Mouse (Mus musculus) liver, embryonic 14.5 days (tissue): Measurements from ENCODE around the gene Pdzd8.

Experiments used
- CTCF ChIP-seq: IDR thresholded peaks from 2 replicates; pipeline ENCODE4 v1.5.1; 2016; ENCODE audit warnings: antibody characterized with exemption, low read depth, control low read depth
- EP300 ChIP-seq: IDR thresholded peaks from 2 replicates; pipeline ENCODE4 v1.6.1; 2016; ENCODE audit warnings: antibody characterized with exemption, low read depth

DNA sequence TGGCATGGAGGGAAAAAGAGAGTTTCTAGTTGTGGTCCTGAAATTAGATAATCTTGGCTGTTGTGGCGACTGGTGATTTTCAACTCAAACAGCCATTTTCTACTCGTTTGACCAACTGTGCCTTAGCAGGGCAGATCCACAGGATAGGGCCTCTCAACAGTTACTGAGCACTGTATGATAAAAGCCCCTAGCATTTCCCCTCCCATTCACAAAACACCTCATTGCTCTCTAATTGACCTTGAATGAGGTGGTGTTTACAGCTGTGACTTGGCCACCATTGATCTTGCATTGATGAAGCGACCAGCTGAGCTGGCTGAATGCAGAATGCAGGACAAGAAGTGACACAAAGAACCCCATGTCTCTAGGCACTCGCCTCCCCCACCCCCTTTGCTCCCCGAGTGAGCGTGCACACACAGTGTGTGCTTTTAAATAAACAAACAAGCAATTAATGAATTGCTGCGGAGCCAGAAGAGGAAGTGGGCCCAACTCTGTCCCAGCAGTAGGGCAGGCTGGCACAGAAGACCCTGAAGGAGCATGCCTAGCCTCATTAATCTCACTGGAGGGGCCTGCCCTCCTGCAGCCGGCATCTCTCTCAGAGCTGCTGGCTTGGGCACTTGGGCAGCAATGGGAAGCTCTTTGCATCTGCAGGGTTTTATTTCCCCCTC lies 48.3 kb upstream of the Pdzd8 start:
- TF ChIP-seq CTCF (no peak), EP300 (no peak)
